Mouse (Mus musculus) cerebellum, postnatal 36 days (tissue): Measurements from ENCODE around the gene Gopc.

Experiments
- DNase-seq, 2 experiments: peaks; one replicate each; pipeline ENCODE4 v3.0.0; 2021 to 2022; ENCODE audit warnings: mixed read lengths in 2 of 2

Gopc gene

GRCm38 (mm10) chr10:52381845-52382591, at the start of gene Gopc:
Gopc (minus strand) TSS chr10:52382124.
- DNase-seq = peak; percentile 97 to 98

DNA sequence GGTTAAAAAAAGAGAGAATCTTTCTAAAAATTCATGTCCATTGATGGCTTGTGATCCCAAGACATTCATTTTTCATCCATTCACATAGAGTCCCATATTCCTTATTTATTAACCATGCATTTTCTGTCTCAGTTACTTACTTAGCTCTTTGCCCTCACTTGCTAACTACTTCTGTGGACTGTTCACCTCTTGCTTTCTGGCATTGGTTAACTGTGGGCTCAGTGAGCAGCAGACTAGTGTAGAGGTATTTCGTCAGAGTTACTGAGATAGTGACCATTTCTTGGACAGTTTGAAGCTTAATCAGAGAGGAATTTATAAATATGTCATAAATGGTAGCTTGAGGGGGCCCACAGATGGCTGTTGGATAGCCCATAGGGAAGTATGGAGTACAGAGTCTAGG, 49.0 kb upstream of the Gopc start:
- no peak for DNase-seq

GRCm38 (mm10) chr10:52427634-52428415, 45.9 kb upstream of the Gopc start:
- DNase-seq = no peak

DNA sequence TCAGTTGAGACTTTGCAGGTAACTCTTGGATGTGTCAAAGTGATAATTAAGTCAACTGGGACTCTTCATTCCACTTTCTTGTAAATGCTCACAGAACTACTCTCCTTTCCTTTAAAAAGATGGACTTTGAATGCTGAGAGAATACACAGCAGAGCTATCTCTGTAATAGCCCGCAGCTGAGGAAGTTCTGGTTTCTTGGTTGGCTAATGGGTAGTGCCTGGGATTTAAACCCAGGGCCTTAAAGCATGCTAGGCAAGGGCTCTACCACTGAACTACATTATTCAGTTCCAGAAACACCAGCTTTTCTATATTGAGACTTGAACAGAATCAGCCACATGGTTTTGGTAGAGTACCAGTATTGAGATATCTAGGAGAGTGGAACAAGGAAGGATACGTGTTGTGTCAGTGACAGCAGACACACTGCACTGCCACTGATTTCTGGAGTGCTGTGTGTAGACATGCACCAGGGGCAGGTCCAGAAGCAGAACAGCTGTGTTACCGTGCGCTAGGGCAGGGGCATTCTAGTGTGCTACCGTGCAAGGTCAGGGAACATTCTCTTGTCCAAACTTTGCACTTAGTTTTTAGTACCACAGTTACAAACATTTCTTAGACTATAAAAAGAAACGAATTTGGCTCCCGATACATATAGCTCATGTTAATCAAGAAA, 44.5 kb upstream of the Gopc start:
- DNase-seq = no peak

GRCm38 (mm10) chr10:52423097-52423496, 41.2 kb upstream of the Gopc start:
- DNase-seq = no peak

GRCm38 (mm10) chr10:52421716-52422115, 39.8 kb upstream of the Gopc start:
- no peak for DNase-seq

GRCm38 (mm10) chr10:52420526-52420925, 38.6 kb upstream of the Gopc start:
- no peak for DNase-seq

DNA sequence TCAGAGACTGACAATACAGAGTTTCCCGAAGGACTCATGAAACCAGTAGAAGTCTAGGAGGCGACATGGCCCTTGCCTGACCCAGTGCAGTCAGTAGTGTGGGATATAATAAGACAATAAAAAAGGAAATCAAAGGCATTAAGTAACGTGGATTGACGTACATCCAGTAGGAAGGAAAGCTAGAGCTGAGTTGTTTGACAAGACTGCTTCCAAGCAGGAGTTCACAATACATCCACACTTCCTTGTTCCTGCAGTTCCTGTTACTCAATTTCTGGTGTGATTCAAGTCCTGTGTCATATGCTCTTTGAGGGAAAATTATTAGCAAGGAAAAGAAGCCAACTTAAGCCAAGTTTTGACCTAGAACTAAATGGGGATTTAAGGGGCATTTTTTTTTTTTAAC, 37.5 kb upstream of the Gopc start:
- no peak for DNase-seq

GRCm38 (mm10) chr10:52418931-52419330, 37.0 kb upstream of the Gopc start:
- no peak for DNase-seq

GRCm38 (mm10) chr10:52417998-52418860, 36.3 kb upstream of the Gopc start:
- DNase-seq = no peak

- peak; percentile 98 to 99 for DNase-seq
These were observed 35.5 kb upstream of the Gopc start, which contains the start of gene Nus1 for GRCm38 (mm10) chr10:52417299-52417997. Nus1 (plus strand) TSS chr10:52417547.

DNA sequence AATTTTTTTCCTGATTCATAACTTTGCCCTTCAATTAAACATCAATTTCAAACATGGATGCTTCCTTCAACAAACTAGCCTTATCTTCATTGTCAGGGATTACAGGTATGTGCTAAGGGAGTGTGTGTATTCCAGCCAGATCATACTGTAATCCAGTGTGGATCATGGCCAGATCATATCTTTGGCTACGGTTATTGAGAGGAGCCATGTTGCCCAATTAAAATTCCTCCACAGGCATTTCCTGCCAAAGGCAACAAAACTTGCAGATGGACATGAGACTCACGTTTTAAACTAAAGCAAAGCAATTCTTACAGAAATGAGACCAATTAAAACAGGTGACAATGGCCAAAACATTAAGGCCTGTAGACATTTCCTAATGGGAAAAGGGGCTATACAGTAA, 34.5 kb upstream of the Gopc start:
- DNase-seq = no peak

GRCm38 (mm10) chr10:52415020-52415419, 33.1 kb upstream of the Gopc start:
- no peak for DNase-seq

- DNase-seq = no peak
These were observed 25.6 kb upstream of the Gopc start for GRCm38 (mm10) chr10:52407526-52407925.

DNA sequence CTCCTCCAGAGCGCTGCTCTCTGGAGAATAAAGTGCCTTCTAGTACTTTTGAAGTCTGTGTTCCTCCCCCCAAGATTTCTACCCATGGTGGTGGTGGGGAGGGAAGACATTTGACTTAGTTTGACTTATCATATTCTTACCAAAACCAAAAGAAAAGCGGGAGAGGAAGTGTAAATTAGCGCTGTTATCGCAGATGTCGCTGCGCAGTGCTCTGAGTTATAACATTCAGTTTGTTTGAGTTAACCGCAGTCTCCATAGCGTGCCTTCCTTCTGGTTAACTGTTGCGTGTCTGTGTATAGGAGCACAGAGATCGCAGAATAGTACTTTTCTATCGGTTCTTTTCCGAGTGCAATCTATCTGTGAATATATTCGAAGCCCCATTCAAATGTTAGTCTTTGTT, 23.2 kb upstream of the Gopc start:
- no peak for DNase-seq

DNA sequence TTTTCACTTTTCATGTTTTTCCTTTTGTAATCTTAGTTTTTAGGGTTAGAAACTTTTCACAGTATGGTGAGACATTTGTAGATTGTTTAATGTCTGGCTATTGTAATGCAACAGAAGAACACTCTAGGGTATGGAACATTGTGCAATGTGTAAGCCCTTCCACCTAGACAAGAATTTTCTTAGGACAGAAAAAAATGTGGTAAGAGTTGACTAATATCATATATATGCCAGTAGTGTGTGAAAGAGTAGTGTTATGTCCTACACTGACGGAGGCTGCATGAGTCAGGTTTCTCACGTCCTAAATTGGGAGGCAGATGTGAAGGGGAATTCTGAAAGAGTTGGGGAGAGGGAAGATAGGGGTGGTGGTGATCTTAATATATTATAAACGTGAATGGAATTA, 17.8 kb upstream of the Gopc start:
- no peak for DNase-seq

DNA sequence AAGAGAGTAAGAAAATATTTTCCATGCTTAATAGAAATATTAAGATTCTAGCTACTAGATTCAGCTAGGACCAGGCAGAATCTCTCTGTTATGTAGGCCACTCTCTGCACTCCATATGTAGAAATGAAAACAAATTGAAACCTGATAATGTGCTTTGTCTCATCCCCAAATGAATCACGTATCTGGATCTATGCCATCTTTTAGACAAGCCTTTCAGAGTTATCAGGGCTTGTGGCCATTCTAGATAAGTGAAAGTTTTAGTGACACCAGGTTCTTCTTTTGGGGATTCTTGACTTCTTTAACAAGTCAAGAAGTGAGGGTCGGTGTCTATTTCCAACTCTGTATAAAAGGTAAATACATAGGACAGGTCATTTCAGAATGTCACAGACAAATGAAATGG, 16.8 kb upstream of the Gopc start:
- no peak for DNase-seq

GRCm38 (mm10) chr10:52396647-52397046, 14.7 kb upstream of the Gopc start:
- DNase-seq = no peak

DNA sequence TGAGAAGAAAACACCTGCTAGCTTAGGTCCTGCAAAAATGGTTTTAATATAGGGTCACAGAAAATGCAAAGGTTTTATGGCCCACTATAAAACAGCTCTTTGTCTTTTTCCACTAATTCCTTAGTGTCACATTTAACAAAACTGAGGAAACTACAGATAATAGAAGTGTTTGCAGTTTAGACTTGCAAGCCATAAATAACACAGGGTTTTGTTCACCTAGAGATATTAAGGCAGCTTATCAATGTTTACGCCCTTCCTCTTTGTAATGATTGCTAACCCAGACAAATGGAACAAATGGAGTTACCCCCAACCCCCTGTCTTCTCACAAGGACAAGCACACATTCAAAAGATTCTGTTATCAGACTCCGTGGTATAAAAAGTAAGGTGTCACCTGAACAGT, 9.3 kb upstream of the Gopc start:
- DNase-seq = no peak

DNA sequence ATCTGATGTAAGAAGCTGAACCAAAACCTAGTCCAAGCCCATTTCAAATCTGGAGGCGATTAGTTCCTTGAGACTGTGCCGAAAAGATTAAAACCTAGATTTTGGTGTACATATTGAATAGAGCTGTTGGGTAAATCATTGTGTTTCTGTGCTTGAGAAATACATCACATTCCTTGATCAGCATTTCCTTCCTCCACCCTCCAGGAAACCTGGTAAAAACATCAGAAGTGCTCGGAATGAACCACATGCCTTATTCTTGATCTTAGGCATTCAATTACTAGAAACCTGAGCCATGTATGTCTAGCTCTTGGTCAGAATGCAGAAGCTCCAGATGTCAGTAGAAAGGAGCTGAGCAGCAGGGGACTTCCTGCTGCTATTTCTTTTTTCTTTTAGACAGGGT, 7.5 kb upstream of the Gopc start:
- no peak for DNase-seq

GRCm38 (mm10) chr10:52388922-52389430, 7.1 kb upstream of the Gopc start, which contains the start of gene Nepn:
Nepn (plus strand) TSS chr10:52388972.
- DNase-seq = no peak

GRCm38 (mm10) chr10:52387192-52387591, 5.3 kb upstream of the Gopc start:
- no peak for DNase-seq
